Mouse (Mus musculus): Measurements from ENCODE around the gene Opa3.

The Opa3 gene

DNA sequence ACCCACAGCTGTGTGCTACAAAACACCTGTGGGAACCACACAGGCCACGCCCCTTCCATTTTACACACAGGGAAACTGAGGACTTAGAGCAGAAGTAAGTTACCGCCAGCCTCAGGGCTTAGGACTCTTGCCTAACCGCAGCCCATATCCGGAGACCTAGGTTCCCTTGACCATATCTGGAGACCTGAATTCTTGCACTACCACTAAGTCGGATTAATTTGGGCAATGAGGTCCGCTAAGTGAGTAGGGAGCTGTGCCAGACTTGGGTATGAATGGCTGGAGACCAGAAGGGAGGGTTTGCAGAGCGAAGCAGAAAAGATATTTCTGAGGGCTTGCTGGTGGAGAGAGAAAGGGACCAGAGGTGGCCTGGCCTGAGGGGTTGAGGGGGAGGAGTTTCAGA lies 13.8 kb upstream of the Opa3 start:
- DNase-seq (ENCODE audit: extremely low read depth, low read depth, low spot score), result no peak

DNA sequence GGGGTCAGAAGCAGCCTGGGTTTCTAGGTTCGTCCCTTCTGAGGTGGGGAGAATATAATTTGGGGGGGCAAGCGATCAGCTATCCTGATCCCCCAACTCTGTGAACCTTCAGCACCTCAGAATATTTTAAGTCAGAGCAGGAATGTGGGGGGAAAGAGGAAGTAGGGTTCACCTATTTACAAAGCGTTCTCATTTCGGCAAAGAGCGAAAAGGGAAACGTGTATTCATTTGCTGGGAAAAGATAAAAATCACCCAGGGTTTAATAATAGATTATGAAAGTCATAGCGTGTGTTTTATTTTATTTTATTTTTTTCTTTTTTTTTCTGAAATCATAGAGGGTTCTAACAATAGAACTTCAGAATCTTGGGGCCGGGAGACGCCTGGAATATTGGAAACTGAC lies 13.2 kb upstream of the Opa3 start:
- DNase-seq (ENCODE audit: extremely low read depth, low read depth, low spot score), result no peak

GRCm38 (mm10) chr7:19217492-19217891 lies 10.6 kb upstream of the Opa3 start:
- no peak for DNase-seq (ENCODE audit: extremely low read depth, low read depth, low spot score)

DNA sequence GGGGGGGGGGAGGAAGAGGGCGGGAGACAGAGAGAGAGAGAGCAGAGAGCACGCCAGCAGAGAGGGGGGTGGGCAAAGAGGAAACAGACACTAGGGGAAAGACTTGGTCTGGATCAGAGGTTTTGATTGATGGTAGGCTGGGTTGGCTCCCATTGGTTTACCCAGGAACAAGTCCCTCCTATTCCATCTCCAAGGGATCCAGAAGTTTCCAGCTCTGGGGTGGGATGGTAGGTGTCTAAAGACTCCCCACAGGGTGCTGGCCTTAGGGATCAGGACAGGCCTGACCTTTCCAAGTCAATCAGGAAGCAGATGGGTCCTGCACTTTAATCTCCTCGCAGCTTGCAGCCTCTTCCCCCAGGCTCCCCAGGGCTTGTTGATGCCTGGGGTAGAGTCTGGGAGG lies 10.2 kb upstream of the Opa3 start:
- DNase-seq (ENCODE audit: extremely low read depth, low read depth, low spot score), result no peak

DNA sequence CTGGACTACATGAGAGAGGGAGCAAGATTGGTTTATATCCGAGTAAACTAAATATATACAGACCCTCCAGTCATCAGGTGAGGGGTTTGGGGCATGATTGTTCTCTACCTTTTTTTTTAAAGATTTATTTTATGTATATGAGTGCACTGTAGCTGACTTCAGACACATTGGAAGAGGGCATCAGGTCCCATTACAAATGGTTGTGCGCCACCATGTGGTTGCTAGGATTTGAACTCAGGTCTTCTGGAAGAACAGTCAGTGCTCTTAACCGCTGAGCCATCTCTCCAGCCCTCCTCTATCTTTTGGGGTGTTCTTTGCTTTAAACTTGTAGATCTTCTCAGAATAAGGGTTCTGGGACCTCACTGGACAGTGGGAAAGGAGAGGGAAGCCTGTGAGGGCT lies 8.1 kb upstream of the Opa3 start:
- no peak for DNase-seq (ENCODE audit: extremely low read depth, low read depth, low spot score)

- no peak for DNase-seq (ENCODE audit: extremely low read depth, low read depth, low spot score)
Observed at GRCm38 (mm10) chr7:19222189-19222588, 5.9 kb upstream of the Opa3 start.

- no peak for DNase-seq (ENCODE audit: extremely low read depth, low read depth, low spot score)
Observed at GRCm38 (mm10) chr7:19222875-19223274, 5.3 kb upstream of the Opa3 start.

GRCm38 (mm10) chr7:19224933-19225332 lies 3.2 kb upstream of the Opa3 start:
- no peak for DNase-seq (ENCODE audit: extremely low read depth, low read depth, low spot score)

- DNase-seq (ENCODE audit: extremely low read depth, low read depth, low spot score), result no peak
Observed at GRCm38 (mm10) chr7:19226817-19227797, 1.0 kb upstream of the Opa3 start.

- no peak for DNase-seq (ENCODE audit: extremely low read depth, low read depth, low spot score)
Observed at GRCm38 (mm10) chr7:19228793-19229148, 637 bp downstream of the Opa3 start.

DNA sequence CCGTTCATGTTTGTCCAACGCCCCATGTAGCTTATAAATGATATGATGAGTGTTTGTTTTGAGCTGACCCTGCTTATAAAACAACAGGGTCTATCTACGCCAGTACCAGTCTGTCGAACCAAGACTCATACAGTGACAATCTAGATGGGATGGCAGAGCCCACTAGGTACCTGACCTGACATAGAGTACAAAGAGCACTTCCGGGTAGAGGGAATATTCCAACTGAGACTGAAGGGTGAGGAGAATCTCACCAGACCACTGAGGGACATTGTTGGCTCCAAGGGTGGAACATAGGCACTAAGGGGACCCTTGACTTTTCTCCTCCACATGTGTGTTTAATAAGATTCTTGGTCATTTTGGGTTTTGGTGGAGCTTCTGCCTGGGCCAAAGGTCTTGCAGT lies 1.3 kb downstream of the Opa3 start:
- no peak for DNase-seq (ENCODE audit: extremely low read depth, low read depth, low spot score)

GRCm38 (mm10) chr7:19230041-19230580 lies 2.0 kb downstream of the Opa3 start:
- no peak for DNase-seq (ENCODE audit: extremely low read depth, low read depth, low spot score)

DNA sequence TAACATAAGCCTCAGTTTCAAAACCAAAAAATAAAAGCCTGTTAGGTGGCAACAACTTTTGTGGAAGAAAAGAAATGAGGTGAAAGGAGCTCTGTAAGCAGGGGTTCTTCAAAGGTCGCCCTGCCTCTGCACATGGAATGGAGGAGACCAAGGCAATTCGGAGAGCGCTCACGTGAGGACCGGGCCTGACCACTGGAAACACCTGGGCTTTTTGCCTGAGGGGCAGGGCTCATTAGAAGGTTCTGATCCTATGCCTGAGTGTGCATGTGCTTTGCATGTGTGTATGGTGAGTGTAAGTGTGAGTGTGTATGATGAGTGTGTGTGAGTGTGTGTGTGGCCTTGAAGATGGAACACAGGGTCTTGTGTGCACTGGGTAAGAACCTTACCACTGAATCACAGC lies 2.8 kb downstream of the Opa3 start:
- DNase-seq (ENCODE audit: extremely low read depth, low read depth, low spot score), result no peak

DNA sequence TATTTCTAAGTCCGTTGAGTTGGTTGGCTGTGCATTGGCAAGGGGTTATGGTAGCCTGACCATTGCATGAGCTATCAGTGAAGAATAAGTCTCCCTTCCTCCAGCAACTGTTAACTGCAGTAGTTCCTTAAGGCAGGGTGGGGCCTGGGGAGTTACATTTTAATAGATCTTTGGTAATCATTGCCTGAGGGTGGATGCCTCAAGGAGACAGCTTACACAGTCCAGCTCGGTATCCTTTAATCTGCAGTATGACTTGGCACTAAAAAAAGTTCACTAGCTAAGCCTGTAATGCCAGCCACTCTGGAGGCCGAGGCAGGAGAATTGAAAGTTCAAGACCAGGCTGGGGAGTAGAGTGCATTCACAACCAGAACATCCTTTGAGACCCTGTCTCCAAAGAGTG lies 3.7 kb downstream of the Opa3 start:
- DNase-seq (ENCODE audit: extremely low read depth, low read depth, low spot score), result no peak

- no peak for DNase-seq (ENCODE audit: extremely low read depth, low read depth, low spot score)
Observed at GRCm38 (mm10) chr7:19234652-19235051, 6.5 kb downstream of the Opa3 start.

GRCm38 (mm10) chr7:19235092-19235671 lies 7.0 kb downstream of the Opa3 start:
- DNase-seq (ENCODE audit: extremely low read depth, low read depth, low spot score), result no peak

DNA sequence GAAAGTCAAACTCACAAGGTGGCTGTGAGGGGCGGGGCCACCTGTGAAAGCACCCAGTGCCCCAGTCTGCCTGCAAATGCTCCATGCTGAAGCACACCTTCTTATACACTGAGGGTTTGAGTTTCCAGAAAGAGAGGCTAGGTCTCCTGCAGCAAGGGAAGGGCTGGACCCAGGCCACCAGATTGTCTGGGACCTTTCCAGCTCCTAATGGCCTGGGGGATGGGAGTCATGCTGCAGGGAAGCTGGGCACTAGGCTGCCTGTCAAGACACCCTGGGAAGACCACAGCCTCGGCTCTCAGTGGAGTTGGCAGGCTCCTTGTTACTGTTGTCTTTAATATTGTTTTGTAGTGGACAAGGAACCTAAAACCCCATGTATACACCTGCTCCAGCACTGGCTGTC lies 8.3 kb downstream of the Opa3 start:
- DNase-seq (ENCODE audit: extremely low read depth, low read depth, low spot score), result no peak

DNA sequence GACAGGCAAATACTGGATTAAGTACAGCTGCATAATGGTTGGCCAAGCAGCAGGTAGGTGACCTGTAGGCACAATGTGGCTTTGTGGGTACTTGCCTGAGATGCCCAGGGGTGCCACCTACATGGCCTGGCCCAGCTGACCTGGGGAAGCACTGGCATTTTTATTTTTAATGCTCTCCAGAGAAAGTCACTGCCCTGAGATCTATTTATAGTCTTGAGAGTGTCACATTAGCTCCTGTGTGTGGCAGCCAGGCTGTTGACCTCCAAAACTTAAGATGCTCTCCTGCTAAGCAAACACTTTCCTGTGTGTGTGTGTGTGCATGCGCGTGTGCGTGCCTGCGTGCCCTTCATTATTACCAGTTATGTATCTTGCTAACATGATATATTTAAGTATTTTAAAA lies 10.2 kb downstream of the Opa3 start:
- DNase-seq (ENCODE audit: extremely low read depth, low read depth, low spot score), result no peak

GRCm38 (mm10) chr7:19239423-19239822 lies 11.3 kb downstream of the Opa3 start:
- DNase-seq (ENCODE audit: extremely low read depth, low read depth, low spot score), result no peak

- DNase-seq (ENCODE audit: extremely low read depth, low read depth, low spot score), result no peak
Observed at GRCm38 (mm10) chr7:19239986-19240385, 11.9 kb downstream of the Opa3 start.

DNA sequence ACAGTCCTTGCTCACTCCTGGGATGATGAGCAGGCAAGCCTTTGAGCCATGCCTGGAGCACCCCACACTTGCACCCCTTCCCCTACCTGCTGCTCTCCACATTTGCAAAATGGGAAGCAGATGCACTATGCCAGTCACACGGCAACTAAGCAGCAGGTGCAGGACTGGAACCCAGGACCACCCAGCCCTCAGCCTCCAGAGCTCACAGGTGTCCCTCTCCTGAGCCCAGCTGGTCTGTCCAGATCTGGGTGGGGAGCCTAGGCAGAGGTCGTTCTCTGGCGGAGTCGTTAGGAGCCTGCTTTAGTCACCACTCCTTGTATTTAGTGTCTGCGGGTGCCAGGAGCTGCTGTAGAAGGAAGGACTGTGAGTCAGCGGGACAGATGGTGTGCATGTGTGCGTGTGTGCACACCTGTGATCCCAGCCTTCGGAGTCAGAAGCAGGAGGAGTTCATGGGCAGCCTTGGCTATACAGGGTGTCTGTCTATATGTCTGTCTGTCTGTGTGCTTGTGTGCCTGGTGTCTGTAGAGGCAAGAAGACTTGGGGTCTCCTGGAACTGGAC lies 12.8 kb downstream of the Opa3 start:
- no peak for DNase-seq (ENCODE audit: extremely low read depth, low read depth, low spot score)

DNA sequence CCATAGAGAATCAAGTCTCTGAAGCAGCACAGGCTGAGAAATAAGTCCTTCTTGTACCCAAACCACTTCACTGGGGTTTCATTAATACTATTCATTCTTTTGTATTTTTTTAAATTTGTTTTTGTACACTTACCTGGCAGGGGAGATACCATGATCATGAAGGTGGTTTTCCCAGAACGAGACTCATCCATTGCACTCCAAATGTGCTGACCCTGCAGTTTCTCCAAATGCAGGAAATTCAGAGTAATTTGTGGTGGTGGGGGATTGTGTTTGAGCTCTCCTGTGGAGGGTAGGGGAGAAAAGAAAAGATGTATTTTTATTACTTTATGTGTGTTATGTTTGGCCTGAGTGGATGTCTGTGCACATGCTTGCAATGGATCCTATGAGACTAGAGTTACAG lies 13.9 kb downstream of the Opa3 start:
- DNase-seq (ENCODE audit: extremely low read depth, low read depth, low spot score), result no peak

Data from fat pad, adult 2 months (tissue).